Mouse (Mus musculus) Patski (cell line): Measurements from ENCODE around the gene Rad51. TPM values are rescaled to one million over a fixed set of nuclear protein-coding genes. Genes with fewer than 3 reads are reported as not detected.

Experiments
- ATAC-seq: fragments of 100-300 bp; one replicate; pipeline ENCODE4 v1.8.0; 2021
- CTCF ChIA-PET: fragments of 350-600 bp; sonication (Branson Sonifier 250); formaldehyde crosslinking; loops from one replicate; lab custom pipeline; 2022; ENCODE audit warnings: inconsistent platforms; lab: Charles Lee
- POLR2A ChIA-PET: fragments of 350-600 bp; sonication (Branson Sonifier 250); formaldehyde crosslinking; loops from one replicate; lab custom pipeline; 2022; ENCODE audit warnings: antibody characterized with exemption, inconsistent platforms; lab: Charles Lee
- DNase-seq: peaks from one replicate; pipeline ENCODE4 v3.0.0-alpha.2; 2011; ENCODE audit warnings: low read depth, low spot score
- H3K27me3 ChIP-seq: fragments of 371-371 bp; one replicate; pipeline ENCODE4 v1.5.1; 2021
- CTCF ChIP-seq: fragments of 100-300 bp; IDR thresholded peaks from one replicate; pipeline ENCODE4 v1.5.1; 2021
- in situ Hi-C: fragments of 300-500 bp; cut with MboI; formaldehyde crosslinking; loops from 3 replicates; pipeline ENCODE4 v1.11.1; 2018; ENCODE audit warnings: low pct_unique_long_range_greater_than_20kb, mixed read lengths
- polyA plus RNA-seq: library from polyadenylated mRNA; unstranded; gene quantifications from one replicate; pipeline ENCODE4 v1.2.3, GENCODE M21; 2021

Gene Rad51
- 24.6 TPM for polyA plus RNA-seq

DNA sequence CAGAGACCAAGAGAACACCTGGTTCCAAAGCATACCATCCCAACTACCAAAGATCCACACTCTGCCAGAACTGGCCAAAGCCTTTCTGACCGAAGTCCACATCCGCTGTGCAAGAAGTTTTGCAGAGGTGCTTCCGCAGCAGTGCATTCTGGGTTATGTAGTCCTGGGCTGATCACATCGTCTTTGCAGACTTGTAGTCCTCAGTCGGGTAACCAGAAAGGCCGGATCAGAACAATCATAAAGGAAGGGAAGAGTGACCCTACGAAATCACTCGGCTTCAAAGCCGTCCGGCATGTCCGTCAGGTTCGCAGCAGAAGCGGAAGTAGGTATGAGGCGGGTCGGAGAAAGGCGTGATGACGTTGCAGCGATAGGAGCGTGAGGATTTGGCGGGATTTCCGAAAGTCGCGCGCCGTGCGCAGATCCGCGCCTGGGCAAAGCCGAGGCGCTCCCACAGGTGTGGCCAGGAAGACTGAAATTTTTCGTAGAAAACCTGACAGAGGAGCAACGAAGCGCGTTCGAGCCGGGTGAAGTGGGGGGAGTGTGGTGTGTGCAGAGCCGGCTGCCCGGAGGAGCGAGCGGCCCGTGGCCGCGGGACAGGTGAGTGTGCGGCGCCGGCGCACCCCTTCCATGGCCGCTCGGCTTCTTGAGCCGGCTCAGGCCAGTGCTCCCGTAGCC lies at the start of gene Rad51:
Gene Rad51, plus strand, starts transcription at position 356 of the 675 bp plus-strand sequence.
- in situ Hi-C loops, result no loop called here
- DNase-seq (peak; percentile 75), ATAC-seq (peak; percentile 76)
- H3K27me3 ChIP-seq, result no peaks in the 10 kb centered on the region
- ChIA-PET POLR2A (no interaction called here), CTCF (no interaction called here)
- TF ChIP-seq CTCF, result no peak

DNA sequence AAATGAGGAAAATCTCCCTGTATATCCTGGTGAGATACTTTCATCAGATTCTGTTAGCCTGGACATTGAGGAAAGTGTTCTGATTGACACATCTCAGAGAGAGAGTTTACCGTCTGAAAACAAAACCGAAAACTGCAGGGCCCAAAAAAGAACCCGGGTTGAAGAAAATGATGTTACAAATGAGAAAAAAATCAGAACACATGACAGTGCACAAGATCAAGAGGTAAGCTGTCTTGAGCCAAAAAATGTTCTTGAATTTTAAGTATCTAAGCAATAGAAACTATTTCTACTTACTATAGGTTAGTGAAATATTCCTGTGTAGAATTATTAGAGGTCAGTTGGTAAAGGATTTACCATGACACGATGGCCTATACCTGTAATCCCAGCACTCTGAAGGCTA lies 40.2 kb upstream of the Rad51 start:
- TF ChIP-seq CTCF, result no peak
- ChIA-PET CTCF (interaction anchor here (2.6 kb wide), 1 partner anchor 30 kb away, joined by 5 read pairs; no protein-coding TSS in a partner anchor), POLR2A (no interaction called here)
- ATAC-seq (no peak), DNase-seq (no peak)
- H3K27me3 ChIP-seq, result no peaks in the 10 kb centered on the region
- in situ Hi-C loops, result no loop called here

DNA sequence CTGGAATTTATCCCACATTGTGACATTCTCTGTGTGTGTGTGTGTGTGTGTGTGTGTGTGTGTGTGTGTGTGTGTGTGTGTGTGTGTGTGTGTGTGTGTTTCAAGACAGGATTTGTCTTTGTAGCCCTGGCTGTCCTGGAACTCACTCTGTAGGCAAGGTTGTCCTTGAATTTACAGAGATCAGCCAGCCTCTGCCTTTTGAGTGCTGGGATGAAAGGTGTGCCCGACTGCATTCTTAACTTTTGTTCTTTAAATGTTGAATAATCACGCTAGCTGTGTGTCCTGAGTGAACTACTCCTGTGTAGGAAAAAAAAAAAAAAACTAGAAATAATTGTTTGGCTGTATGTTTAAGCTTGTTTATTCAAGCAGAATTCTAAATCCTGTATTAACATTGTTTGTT lies 26.4 kb upstream of the Rad51 start:
- H3K27me3 ChIP-seq, result no peaks in the 10 kb centered on the region
- ChIA-PET CTCF (interaction anchor here (1.1 to 1.3 kb wide), 3 partner anchors 15 to 103 kb away, joined by 3 to 5 read pairs (median 4); no protein-coding TSS in a partner anchor), POLR2A (no interaction called here)
- in situ Hi-C loops, result no loop called here
- no peak for TF ChIP-seq CTCF
- DNase-seq, result no peak
- no peak for ATAC-seq

DNA sequence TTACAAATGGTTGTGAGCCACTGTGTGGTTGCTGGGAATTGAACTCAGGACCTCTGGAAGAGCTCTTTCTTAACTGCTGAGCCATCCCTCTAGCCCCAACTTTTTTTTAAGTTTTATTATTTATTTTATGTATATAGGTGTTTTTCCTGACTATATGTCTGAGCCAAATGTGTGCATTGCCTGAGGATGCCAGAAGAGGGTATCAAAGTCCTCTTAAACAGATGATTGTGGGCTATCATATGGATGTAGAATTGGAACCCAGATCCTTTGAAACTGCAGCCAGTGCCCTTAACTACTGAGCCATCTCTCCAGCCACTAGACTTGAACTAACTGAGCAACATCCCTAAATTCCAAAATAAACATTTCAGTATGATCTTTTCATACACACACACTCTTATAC lies 11.0 kb upstream of the Rad51 start:
- in situ Hi-C loops, result loop anchor here (5.0 kb wide), 1 partner anchor 86 kb away; no protein-coding TSS in a partner anchor
- no peak for ATAC-seq
- ChIA-PET CTCF (interaction anchor here (0.7 to 2.1 kb wide), 5 partner anchors 14 to 87 kb away, joined by 3 to 7 read pairs (median 4); no protein-coding TSS in a partner anchor), POLR2A (no interaction called here)
- H3K27me3 ChIP-seq, result no peaks in the 10 kb centered on the region
- DNase-seq, result no peak
- TF ChIP-seq CTCF, result peak; percentile 65

DNA sequence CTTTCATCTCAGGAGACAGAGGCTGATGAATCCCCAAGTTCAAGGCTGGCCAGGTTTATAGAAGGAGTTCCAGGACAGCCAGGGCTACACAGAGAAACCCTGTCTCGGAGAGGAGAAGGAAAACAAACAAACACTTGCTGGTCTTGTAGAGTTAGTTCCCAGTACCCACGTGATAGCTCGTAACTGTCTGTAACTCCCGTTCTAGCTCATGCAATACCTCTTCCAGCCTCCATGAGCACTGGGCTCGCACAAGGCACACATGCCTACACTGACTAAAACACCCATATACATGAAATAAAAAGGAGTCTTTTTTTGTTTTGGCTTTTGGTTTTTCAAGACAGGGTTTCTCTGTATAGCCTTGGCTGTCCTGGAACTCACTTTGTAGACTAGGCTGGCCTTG lies 6.0 kb upstream of the Rad51 start:
- CTCF ChIA-PET, result interaction anchor here (1.0 kb wide), 1 partner anchor 83 kb away, joined by 7 read pairs; no protein-coding TSS in a partner anchor
- ATAC-seq, result no peak

DNA sequence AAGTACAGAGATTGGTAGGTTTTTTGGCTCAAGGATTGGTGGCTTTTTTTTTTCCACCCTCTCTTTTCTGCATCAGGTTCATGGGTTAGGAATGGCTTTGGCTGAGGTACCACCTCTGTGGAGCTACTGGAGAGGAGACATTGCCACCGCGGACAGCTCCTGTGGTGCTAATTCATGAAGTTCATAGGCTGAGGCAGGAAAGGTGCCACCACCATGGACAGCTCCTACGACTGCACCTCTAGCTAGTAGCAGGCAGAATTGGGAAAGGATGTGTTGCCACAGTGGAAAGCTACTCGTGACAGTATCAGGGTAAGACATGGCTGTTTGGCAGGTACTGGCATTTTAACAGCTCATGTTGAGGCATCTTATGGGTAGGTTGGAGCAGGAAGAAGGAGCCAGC lies 4.0 kb upstream of the Rad51 start:
- peak; percentile 15 for DNase-seq
- POLR2A ChIA-PET, result no interaction called here
- in situ Hi-C loops, result no loop called here
- ATAC-seq, result no peak
- H3K27me3 ChIP-seq, result no peaks in the 10 kb centered on the region
- no peak for TF ChIP-seq CTCF
- CTCF ChIA-PET, result interaction anchor here (1.1 to 2.1 kb wide), 2 partner anchors 8 to 81 kb away, joined by 3 to 6 read pairs; no protein-coding TSS in a partner anchor

More for the DNA sequence above, 6.0 kb upstream of the Rad51 start:
- no peak for TF ChIP-seq CTCF
- POLR2A ChIA-PET, result no interaction called here
- DNase-seq, result no peak
- H3K27me3 ChIP-seq, result no peaks in the 10 kb centered on the region
- in situ Hi-C loops, result no loop called here

DNA sequence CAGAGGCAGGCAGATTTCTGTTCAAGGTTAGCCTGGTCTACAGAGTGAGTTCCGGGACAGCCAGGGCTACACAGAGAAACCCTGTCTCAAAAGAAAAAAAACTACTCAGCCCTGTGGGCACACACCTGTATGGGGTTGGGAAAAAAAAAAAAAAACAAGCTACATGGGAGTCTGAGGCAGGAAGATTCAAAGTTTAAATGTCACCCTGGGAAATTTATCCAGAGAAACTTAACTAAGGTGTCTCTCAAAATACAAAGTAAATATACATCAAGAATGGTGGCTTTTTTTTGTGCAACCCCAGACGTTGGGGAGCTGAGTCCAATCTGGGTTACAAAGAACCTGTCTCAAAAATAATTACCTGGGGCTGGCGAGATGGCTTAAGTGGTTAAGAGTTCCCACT lies 1.5 kb upstream of the Rad51 start:
- in situ Hi-C loops, result no loop called here
- POLR2A ChIA-PET, result no interaction called here
- DNase-seq (no peak), ATAC-seq (no peak)
- CTCF ChIA-PET, result no interaction called here
- TF ChIP-seq CTCF, result no peak
- no peaks in the 10 kb centered on the region for H3K27me3 ChIP-seq

DNA sequence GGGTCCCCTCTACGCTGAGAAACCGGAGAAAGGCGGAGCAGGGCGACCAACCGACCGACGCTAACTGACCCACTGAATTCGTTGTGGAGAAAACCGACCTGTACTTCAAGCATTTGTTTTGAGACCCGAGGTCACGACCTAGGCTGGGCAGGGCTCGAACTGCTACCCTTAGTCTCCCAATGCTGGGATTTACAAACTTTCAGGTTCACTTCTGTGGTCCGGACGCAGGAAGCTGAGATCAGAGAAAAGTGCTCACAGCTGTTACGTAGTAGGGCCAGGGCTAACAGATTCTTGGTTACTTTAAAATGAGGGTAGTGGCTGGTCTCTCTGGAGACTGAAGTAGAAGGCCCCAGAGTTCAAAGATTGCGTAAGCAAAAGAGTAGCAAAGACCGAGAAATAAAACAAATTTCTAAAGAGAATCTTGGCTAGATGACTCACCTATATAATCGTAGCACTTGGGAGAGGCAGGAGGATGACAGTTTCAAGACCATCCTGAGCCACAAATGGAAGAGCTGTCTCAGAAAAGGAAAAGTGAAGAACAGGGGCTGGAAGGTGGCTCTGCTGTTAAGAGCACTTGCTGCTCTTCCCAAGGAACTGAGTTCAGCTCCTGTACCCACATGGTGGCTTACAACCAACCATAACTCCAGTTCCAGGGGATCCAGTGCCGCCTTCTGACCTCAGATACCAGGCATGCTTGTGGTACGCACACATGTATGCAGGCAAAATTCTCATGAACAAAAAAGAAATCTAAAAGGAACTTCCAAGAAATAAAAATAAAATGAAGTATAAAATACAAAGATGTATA lies 730 bp downstream of the Rad51 start:
- TF ChIP-seq CTCF, result no peak
- in situ Hi-C loops, result no loop called here
- no peaks in the 10 kb centered on the region for H3K27me3 ChIP-seq
- ATAC-seq (no peak), DNase-seq (no peak)
- ChIA-PET CTCF (interaction anchor here (1.4 to 3.2 kb wide), 2 partner anchors 41 to 76 kb away, joined by 3 to 10 read pairs; no protein-coding TSS in a partner anchor), POLR2A (no interaction called here)

DNA sequence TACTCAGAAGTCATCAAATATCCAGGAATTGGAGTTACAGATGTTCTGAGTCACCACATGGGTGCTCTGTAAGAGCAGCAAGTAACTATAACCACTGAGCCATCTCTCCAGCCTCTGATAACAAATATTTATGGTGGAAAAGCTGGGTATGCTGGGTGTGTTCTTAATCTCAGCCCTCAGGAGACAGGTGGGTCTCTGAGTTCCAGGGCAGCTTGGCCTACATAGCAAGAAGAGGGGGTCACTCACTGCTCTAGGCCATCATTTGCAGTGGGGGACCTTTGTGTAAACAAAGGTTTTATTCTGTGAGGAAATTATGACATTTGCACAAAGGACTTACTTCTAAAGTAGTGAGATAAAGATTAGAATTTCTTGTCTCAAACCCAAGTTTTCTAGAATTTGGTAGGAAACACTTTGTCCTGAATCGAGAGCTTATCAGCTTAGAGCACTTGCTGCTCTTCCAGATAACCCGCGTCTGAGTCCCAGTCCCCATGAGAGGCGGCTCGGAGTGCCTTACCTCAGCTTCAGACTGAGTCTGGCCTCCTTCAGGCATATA lies 23.8 kb downstream of the Rad51 start:
- ChIA-PET POLR2A (no interaction called here), CTCF (interaction anchor here (1.5 to 2.5 kb wide), 3 partner anchors 8 to 53 kb away, joined by 3 to 6 read pairs (median 5); no protein-coding TSS in a partner anchor)
- no peak for TF ChIP-seq CTCF
- DNase-seq (no peak), ATAC-seq (no peak)
- in situ Hi-C loops, result no loop called here
- H3K27me3 ChIP-seq, result no peaks in the 10 kb centered on the region

DNA sequence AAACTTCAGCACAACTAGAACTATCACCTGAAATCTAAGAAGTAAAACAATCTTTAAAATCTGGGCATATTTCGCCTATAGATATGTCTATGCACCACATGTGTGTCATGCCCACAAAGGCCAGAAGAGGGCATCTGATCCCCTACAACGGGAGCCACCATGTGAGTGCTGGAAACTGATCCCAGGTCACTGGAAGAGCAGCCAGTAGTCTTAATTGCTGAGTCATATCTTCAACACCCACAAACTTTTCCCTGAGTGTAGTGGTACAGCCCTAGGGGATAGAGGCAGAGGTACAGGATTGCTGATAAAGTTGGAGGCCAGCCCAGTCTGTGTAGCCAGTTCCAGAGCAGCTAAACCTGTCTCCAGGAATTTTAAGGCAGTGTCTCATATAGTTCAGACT lies 32.6 kb downstream of the Rad51 start:
- no peak for DNase-seq
- ATAC-seq, result no peak
- TF ChIP-seq CTCF, result no peak
- ChIA-PET POLR2A (no interaction called here), CTCF (interaction anchor here (0.7 to 1.7 kb wide), 3 partner anchors 40 to 44 kb away, joined by 3 to 6 read pairs (median 5); no protein-coding TSS in a partner anchor)
- in situ Hi-C loops, result no loop called here
- no peaks in the 10 kb centered on the region for H3K27me3 ChIP-seq
